Mouse (Mus musculus) gastrocnemius, postnatal 36 days (tissue): ENCODE measurements around the gene Brcc3. TPM values are rescaled to one million over a fixed set of nuclear protein-coding genes. Genes with fewer than 3 reads are reported as not detected.
A peak's percentile ranks its signal among the peaks of the same experiment; 100 is the strongest.
"Not testable (repeated sequence)": the region's sequence is repeated elsewhere in the genome, so short reads cannot be mapped to it uniquely, and the experiment has no call there.

Source experiments
- DNase-seq, 2 experiments: peaks; one replicate each; pipeline ENCODE4 v3.0.0; 2022
- intact Hi-C: fragments of 180-260 bp; cut with DNase I; formaldehyde crosslinking; loops from one replicate; pipeline ENCODE4 v1.15.1; 2025
- long read RNA-seq, 2 experiments: library from polyadenylated mRNA; stranded (forward); transcript quantifications; one replicate each; pipeline ENCODE4 v2.0.0; 2021
- total RNA-seq, 2 experiments: library from RNA; stranded (reverse); gene quantifications; 2 replicates each; pipeline ENCODE4 v1.2.3; 2021

The Brcc3 gene
- total RNA-seq = 10 to 100 TPM; 18.7 to 21.5 TPM
- long read RNA-seq, experiment 1, partial matches to known transcripts = 0 of 3 reads
- long read RNA-seq, experiment 1, other reads (novel, unspliced or antisense) = 3 of 3 reads
- long read RNA-seq, experiment 2 = 0 reads

DNA sequence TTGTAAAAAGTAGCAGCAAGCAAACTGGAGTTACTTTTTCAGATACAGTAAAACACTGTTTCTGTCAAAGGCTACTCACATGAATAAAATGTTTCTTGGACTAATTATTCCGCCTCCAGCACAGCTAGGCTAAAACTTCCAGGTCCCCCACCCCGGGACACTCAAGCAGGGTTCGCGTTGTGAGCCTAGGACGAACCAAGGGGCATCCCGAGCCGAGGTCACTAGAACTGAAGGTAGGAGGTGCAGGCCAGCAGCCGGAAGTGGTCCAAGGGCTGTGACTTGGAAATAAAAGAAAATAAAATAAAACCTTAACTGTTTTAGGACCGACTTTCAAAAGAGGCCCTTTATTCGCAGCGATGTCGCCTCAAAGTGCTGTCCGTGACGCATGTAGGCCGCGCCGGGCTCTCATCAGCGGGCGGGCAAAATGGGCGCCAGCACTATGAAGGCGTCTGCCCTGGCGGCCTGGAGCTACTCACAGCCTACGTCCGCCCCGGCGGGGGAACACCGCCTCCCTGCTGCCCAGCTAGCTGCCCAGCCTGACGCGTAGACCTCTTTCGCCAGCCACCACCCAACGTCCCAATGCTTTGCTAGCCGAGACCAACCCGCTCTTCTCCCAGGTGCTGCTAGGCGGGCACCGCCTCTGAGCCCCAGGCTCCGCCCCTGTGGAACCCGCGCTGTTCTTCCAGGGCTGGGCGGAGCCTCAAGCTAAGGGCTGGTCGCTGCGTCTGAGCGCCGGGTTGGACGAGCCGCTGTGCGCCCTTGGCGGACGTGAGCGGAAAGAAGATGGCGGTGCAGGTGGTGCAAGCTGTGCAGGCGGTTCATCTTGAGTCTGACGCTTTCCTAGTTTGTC, at the start of gene Brcc3, which contains the start of the genes Cmc4 and Mtcp1:
Brcc3 (plus strand) TSS at position 693 of the 850 bp plus-strand sequence.
Cmc4 (minus strand) TSS at position 649 of the 850 bp plus-strand sequence.
Mtcp1 (minus strand) TSS at position 653 of the 850 bp plus-strand sequence.
- intact Hi-C loops = no loop called here
- DNase-seq = peak; percentile 72 to 77

DNA sequence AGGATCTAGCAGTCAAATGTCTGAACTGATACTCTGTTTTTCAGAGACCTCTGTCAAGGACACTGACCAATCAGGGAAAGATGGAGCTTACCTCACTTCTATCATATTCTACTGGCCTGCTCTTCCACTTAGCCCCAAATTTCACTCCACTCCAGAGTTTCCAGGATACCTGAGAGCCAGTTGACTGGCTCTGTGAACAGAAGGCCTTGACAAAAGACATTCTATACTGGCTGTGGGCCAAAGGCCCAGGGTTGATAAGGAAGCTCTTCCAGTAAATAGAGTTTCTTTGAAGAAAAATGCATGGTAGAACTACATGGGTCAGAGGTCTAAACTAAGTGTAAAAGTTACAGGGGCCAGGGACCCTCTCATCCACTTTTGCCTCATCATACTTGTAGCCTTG, 46.2 kb upstream of the Brcc3 start:
- DNase-seq = no peak
- intact Hi-C loops = no loop called here

DNA sequence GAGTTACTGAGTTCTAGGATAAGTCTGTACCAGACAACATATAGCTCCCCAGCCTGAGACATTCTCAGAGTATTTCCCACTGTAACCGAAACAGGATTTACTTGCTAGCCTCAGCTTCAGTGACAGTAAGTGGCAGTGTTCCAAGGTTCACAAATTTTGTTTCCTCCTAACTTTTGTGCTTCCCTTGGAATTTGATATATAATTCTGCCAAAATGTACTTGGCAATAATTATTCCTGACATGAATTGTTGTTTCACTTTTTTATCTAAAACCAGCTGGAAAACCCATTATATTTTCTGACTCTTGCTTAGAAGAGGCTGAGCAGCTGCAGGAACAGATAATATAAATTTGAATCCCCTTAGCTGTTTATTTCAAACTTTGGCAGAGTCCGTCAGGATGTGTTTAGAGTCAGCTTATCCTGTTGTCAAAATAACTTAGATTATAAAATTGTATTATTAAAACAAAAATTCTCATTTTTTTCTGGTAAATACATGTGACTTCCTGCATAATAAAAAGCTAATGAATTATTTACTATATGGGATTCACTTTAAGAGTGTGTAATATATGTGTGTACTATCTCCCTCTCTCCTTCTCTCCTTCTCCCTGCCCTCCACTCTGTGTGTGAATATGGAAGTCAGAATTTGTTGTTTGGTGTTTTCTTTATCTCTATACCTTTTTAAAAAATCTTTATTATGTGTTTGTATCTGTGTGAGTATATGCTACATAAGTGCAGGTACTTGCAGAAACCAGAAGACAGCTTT, 43.6 kb upstream of the Brcc3 start:
- intact Hi-C loops = no loop called here

DNA sequence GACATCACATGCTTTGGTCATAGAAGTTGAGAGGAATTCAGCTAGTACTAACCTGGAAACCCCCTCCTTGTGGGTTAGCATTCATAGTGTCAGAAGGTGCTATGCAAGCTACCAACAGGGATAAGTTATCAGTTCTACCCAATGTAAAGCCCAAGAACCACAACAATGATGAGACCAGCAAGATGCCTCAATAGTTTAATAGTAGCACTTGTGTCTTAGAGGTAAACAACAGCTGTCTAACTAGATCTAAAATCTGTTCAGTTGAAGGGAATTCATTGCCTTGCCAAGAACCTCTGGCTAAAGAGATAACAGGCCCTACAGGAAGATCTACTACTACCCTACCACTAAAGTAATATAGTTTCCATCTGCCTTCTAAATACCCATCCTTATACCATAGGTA, 39.6 kb upstream of the Brcc3 start:
- intact Hi-C loops = no loop called here
- no peak for DNase-seq

More for the DNA sequence above, 43.6 kb upstream of the Brcc3 start:
- no peak for DNase-seq

DNA sequence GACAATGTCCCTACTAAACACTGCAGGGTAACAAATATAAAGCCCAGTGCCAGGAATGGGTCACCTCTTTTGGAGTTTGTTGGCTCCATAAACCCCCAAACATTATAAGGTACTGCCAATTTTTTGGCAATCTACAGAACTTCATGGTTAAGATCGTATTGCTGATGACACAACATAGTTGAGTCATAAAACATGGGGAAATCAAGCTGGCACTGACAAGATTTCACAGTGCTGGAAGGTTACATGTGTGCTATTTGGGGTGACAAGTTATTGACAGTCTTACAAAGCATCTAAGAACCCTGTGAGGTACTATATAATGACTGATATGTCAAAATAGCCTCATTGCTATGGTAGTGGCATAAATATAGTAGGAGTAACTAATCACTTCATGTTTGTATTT, 35.3 kb upstream of the Brcc3 start:
- no peak for DNase-seq
- intact Hi-C loops = no loop called here

DNA sequence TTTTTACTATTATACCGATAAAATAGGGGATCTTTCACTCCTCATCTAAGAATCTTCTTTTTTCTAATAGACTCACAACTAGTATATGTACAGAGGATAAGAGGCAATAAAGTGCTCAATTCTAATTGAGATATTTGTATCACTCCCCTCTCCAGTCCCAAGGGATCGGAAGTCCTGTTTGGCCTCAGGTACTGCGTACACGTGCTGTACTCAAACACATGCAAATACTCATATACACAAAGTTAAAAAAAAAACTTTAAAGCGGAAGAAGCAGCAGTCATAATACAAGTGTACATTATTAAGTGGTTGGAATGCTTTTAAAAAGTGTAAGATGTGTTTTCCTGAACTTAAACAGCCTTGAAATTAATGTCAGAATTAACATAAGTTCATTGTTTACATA, 34.7 kb upstream of the Brcc3 start:
- DNase-seq = no peak
- intact Hi-C loops = no loop called here

DNA sequence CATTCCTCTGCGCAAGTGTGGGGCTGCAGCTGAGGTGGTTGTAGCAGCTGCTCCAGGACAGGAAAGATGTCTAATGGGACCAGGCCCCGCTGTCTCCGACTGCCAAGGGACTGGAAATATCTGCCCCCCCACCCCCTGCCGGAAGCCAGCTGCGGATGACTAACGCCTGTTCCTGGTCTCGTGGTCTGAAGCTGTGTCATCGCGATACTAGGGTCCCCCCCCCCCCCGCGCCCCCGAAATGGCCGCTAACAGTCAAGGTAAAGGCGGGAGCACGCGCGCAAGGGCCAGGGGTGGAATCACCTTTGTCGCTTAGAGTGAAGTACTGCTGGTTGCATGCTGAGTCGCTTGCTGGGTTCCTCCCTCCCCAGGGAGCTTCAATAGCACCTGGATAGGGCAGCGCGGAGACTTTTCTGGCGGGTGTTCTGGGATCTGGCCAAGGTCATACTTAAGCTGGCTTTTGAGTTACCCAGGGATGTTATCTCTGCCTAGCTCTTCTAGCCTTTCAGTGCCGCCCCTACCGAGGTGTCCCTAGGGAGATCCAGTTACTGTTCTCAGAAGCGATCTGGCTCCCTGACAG, 34.1 kb upstream of the Brcc3 start, which contains the start of the genes Fundc2 and F8:
Fundc2 (plus strand) TSS at position 205 of the 577 bp plus-strand sequence.
F8 (minus strand) TSS at position 421 of the 577 bp plus-strand sequence.
- intact Hi-C loops = no loop called here

DNA sequence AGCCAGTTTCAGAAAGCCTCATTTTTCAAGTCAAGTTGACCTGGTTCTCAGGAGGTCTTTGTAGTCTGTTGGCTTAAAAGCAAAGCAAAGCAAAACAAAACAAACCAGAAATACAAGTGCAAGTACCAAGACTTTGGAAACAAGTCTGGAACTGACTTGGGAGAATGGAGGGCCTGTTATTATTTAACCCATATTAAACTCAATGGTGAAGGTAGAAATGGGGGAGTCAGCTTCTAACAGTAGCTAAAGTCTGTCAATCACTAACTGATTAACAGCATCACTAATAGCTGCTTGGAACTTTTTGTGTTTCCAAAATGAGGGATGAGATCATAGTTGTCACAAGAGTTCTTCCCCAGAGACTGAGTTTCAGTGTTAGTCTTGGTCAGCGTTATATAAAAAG, 17.0 kb upstream of the Brcc3 start:
- intact Hi-C loops = loop anchor here (10.0 kb wide), 1 partner anchor 55 kb away; no protein-coding TSS in a partner anchor
- DNase-seq = no peak

More for the DNA sequence above, 34.1 kb upstream of the Brcc3 start, which contains the start of the genes Fundc2 and F8:
- DNase-seq = peak; percentile 49 to 61

DNA sequence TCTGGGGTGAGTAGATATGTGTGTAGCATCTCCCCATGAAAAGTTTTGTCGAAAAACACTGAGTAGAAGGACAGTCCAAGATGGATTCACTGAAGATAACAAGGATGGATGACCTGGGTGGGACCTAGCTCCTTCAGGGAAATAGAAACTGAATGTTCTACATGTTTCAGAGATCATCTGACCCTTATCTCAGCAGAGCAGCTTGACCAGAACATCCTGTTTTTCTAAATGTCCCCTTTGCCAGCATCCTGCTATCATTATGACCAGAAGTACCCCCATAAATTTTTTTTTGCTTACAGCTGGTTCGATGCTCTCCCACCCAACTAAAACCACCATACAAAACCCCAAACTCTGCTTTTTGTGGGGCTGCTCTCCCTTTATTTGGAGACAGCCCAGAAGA, 13.8 kb upstream of the Brcc3 start:
- intact Hi-C loops = no loop called here
- DNase-seq = no peak

DNA sequence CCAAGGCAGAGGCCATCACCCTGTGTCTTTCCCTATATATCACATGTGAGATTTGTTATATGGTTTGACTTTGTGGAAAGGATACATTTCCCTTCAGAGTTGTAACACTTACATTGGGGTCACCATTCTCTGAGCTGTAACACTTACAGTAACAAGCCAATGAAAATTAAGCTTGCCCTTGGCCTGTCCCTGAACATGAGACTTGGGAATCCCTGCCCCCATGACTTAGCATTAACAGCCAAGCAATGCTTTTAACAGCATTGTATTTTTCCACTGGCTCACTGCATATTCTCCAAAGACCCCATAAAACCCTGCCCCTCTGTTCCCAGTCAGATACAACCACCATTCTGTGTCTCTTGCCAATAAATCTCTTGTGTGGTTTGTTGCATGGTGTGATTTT, 13.1 kb upstream of the Brcc3 start:
- intact Hi-C loops = no loop called here

DNA sequence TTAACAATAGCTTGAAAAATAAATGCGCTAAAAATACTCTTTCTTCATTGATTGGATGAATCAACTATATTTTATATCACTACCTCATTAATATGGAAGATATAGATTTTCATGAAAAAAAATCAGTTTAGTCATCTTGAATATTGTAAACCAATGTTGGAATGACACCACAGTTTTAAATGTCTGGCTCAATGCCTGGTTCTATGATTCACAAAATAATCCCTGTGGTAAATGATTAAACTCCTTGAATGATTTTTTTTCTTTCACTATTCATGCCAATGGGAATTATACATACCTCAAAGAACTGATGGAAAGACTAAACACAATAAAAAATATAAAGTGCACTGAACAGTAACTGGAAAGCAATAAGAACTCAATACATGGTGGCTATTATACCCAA, 6.7 kb upstream of the Brcc3 start:
- no peak for DNase-seq
- intact Hi-C loops = no loop called here

More for the DNA sequence above, 13.1 kb upstream of the Brcc3 start:
- no peak for DNase-seq

DNA sequence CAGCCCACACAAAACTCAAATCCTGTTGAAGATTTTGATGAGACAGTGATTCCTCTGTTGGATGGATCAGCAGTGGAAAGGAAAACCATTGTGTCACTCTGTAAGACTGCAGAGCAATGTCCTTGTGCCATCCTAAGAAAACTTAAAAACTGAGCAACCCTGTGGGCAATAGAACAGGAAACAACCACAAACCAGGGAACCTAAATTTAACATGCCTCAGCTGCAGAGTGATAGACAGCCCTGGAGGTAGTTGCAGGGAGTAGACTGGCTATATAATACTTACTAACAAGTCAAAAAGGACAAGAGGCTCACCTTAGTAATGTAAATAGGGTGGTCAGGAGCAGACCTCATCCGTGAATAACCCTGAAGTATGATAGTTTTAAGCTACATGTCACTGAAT, 38.2 kb downstream of the Brcc3 start:
- intact Hi-C loops = loop anchor here (10.0 kb wide), 1 partner anchor 60 kb away; no protein-coding TSS in a partner anchor

DNA sequence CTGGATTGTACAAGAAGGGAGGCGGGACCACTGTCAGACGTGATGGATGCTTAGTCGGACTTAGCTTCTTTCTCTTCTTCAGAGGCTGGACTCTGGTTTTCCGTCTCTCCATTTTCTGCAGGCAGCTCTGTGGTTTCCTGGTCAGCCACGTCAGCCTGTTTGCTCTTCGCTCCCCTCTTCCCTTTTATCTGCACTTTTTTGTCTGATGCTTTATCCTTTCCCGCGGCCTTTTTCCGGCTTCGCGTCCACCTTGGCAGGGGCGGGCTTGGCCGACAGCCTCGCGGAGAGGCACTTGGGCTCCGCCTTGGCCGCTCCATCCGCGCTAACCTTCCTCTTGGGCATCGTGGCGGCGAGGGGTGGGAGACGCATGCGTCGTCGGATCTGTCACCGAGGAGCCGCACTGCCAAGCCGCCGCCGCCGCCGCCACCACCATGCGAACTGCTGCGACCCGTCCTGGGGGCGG, 58.8 kb downstream of the Brcc3 start:
- intact Hi-C loops = not testable (repeated sequence)

More for the DNA sequence above, 38.2 kb downstream of the Brcc3 start:
- DNase-seq = no peak

DNA sequence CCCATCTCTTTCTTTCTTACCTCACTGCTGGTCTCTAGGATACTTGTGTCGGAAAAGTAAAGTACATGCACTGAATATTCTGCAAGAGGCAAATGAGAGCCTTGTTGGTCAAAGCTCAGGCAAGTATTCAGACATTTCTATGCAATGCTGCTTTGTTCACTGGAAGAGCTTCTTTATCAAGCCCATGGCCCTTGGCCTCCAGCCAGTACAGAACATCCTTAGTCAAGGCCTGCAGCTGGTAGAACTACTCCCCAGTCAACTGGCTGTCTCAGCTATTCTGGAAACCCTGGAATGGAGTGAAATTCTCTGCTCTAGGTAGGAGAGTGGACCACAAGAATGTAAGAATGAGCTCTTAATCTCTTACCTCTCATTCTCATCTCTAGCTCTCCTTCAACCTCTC, 73.5 kb downstream of the Brcc3 start:
- intact Hi-C loops = no loop called here
- DNase-seq = no peak

More for the DNA sequence above, 58.8 kb downstream of the Brcc3 start:
- DNase-seq = peak; percentile 16 to 27

Other genes starting within 250 kb of the Brcc3 start
- gene Fundc2, start 34.2 kb upstream of the Brcc3 start, total RNA-seq = 100 to 1,000 TPM; 182 to 227 TPM
- gene F8, start 34.0 kb upstream of the Brcc3 start, total RNA-seq = 1 to 10 TPM in 1 of 2 experiments, under 1 TPM in 1; 0.79 to 1.1 TPM
- gene Cmc4, start within 50 bp of the Brcc3 start, total RNA-seq = 1 to 10 TPM; 5.3 to 6.1 TPM
- 1 to 10 TPM; 1.5 to 3.2 TPM for gene Mtcp1, start within 50 bp of the Brcc3 start, total RNA-seq
- gene Vbp1, start 97.7 kb downstream of the Brcc3 start, total RNA-seq = 10 to 100 TPM; 39.2 to 45.3 TPM
- under 1 TPM in 1 of 2 experiments, not detected in 1; 0.13 TPM for gene Rab39b, start 161.6 kb downstream of the Brcc3 start, total RNA-seq